Mouse (Mus musculus): ENCODE measurements around the gene Tgoln1. TPM values are rescaled to one million over a fixed set of nuclear protein-coding genes. Genes with fewer than 3 reads are reported as not detected.

Tgoln1 gene
- 43.3 and 44.1 TPM in 2 replicates for polyA plus RNA-seq (2014; fragmentation: Nextera tagmentation; extraction: Ambion mirVana)

DNA sequence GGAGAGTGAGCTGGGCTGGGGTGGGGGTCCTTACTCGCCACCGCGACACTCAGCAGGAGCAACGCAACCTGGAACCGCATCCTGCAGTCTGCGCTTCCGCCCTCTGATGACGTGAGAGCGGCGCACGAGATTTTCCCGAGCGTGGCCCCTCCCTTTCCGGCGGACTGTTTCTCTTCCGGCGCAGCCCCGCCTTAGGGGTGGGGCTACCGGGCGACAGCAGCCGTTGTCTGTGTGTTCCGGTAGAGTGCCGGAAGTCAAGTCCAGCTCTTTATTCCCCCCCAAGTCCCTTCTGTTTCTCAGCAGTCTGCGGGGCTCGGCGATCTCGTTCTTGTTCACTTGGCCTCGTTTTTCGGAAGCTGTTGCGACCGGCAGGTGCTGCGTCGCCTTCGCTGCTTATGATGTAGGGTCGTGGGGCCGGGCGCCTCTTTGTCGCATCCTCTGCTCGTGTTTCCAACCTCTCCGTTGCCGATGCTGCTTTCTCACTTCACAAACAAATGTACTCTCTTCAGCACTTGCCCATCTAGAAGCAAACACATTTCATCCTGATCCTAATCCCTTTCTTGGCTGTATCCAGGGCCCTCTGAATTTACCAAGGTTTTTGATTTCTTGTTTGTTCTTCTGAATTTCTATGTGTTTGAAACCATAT lies at the start of gene Tgoln1:
Gene Tgoln1 (minus strand): TSS at position 358 of the 646 bp plus-strand sequence.
- H3K9ac ChIP-seq (ENCODE audit: low read length): peak within 1 kb of the TSS; percentile 75
- no peaks in the 10 kb centered on the region for H3K36me3 ChIP-seq (ENCODE audit: control insufficient read depth, insufficient read depth, low read length)
- WGBS: 0% methylated on average over 40 of the region's 41 CpGs
- H3K27me3 ChIP-seq (ENCODE audit: control insufficient read depth, insufficient read depth, low read length): no peaks in the 10 kb centered on the region
- peak within 1 kb of the TSS; percentile 86 for H3K27ac ChIP-seq (ENCODE audit: low read depth, low read length)
- H3K9me3 ChIP-seq (ENCODE audit: control insufficient read depth, low read length): no peaks in the 10 kb centered on the region
- H3K4me3 ChIP-seq (ENCODE audit: low read depth, low read length): peak within 1 kb of the TSS; percentile 52
- ATAC-seq (ENCODE audit: insufficient read depth, low FRiP score, low TSS enrichment) (peak; percentile 98), DNase-seq (ENCODE audit: low spot score) (peak; percentile 97)
- peaks cover 11% of the 10 kb centered on the region for H3K4me1 ChIP-seq (ENCODE audit: control insufficient read depth, insufficient read depth, low read length)
- H3K4me2 ChIP-seq (ENCODE audit: low read depth): peak within 1 kb of the TSS; percentile 70

DNA sequence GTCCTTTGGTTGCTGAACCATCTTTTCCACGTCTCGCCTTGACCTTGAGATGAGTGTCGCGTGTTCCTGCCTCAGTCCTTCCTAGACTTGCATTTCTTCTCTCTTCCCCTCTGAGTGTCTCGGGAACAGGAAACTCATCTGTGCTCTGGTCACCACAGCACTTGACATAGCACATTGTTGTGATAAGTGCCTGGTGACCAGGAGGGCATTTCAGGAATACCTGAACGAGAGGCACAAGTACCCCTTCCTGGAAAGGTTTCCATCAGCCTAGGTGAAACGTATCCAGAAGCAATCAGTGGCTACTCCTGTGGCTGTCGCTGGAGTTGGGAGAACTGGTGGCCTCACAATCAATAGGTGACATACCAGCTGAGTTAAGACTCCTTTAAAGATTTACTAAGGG lies 47.5 kb upstream of the Tgoln1 start:
- H3K9me3 ChIP-seq (ENCODE audit: control insufficient read depth, low read length): no peaks in the 10 kb centered on the region
- H3K4me3 ChIP-seq (ENCODE audit: low read depth, low read length): no peak overlapping the region
- 86% methylated on average over 8 of the region's 8 CpGs for WGBS
- H3K27me3 ChIP-seq (ENCODE audit: control insufficient read depth, insufficient read depth, low read length): no peaks in the 10 kb centered on the region
- no peak overlapping the region for H3K27ac ChIP-seq (ENCODE audit: low read depth, low read length)
- no peaks in the 10 kb centered on the region for H3K4me1 ChIP-seq (ENCODE audit: control insufficient read depth, insufficient read depth, low read length)
- H3K4me2 ChIP-seq (ENCODE audit: low read depth): no peak overlapping the region
- no peaks in the 10 kb centered on the region for H3K36me3 ChIP-seq (ENCODE audit: control insufficient read depth, insufficient read depth, low read length)
- DNase-seq (ENCODE audit: low spot score): no peak
- no peak overlapping the region for H3K9ac ChIP-seq (ENCODE audit: low read length)
- ATAC-seq (ENCODE audit: insufficient read depth, low FRiP score, low TSS enrichment): no peak

DNA sequence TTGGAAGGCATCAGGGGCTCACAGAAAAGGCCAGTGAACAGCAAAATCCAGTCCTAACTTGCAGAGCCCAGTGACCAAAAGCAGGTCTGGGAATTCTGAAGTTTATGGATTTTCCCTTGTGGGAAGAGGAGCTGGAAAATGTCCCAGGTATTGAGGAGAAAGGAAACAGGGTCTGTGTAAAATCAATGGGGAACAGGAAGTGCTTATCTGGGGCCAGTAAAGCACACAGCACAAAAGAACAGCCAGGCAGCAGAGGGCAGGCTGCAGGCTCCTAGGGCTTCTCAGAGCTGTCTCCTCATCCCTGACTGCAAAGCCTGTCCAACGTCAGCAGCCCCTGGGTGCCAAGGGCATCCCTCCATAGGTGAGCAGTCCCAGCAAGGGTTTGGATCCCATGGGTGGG lies 46.2 kb upstream of the Tgoln1 start:
- H3K4me3 ChIP-seq (ENCODE audit: low read depth, low read length): no peak overlapping the region
- H3K9me3 ChIP-seq (ENCODE audit: control insufficient read depth, low read length): no peaks in the 10 kb centered on the region
- no peak overlapping the region for H3K9ac ChIP-seq (ENCODE audit: low read length)
- no peaks in the 10 kb centered on the region for H3K4me1 ChIP-seq (ENCODE audit: control insufficient read depth, insufficient read depth, low read length)
- DNase-seq (ENCODE audit: low spot score) (no peak), ATAC-seq (ENCODE audit: insufficient read depth, low FRiP score, low TSS enrichment) (no peak)
- H3K27me3 ChIP-seq (ENCODE audit: control insufficient read depth, insufficient read depth, low read length): no peaks in the 10 kb centered on the region
- no peaks in the 10 kb centered on the region for H3K36me3 ChIP-seq (ENCODE audit: control insufficient read depth, insufficient read depth, low read length)
- H3K27ac ChIP-seq (ENCODE audit: low read depth, low read length): no peak overlapping the region
- H3K4me2 ChIP-seq (ENCODE audit: low read depth): no peak overlapping the region
- 15% methylated on average over 1 of the region's 1 CpGs for WGBS

DNA sequence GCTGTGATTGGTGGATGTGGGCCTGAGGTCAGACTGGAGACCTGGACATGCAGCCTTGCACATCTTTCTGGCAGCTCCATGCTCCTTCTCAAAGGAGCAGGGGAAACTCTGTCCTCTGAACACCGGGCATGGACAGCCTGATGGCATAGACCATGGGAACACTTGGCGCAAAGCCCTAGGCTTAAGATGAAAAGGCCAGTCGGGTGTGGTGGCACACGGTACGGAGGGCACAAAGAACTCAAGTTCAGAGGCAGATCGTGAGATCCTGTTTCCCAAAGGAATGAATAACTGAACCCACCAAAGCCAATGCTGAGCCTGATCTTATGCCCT lies 43.6 kb upstream of the Tgoln1 start:
- ATAC-seq (ENCODE audit: insufficient read depth, low FRiP score, low TSS enrichment) (no peak), DNase-seq (ENCODE audit: low spot score) (no peak)
- Histone ChIP-seq H3K4me2 (ENCODE audit: low read depth) (no peak overlapping the region), H3K27ac (ENCODE audit: low read depth, low read length) (no peak overlapping the region), H3K4me3 (ENCODE audit: low read depth, low read length) (no peak overlapping the region), H3K9me3 (ENCODE audit: control insufficient read depth, low read length) (no peaks in the 10 kb centered on the region), H3K9ac (ENCODE audit: low read length) (no peak overlapping the region), H3K27me3 (ENCODE audit: control insufficient read depth, insufficient read depth, low read length) (no peaks in the 10 kb centered on the region), H3K4me1 (ENCODE audit: control insufficient read depth, insufficient read depth, low read length) (0 out of 2 replicates have a peak, but pooled peaks cover 3% of the 10 kb centered on the region), H3K36me3 (ENCODE audit: control insufficient read depth, insufficient read depth, low read length) (no peaks in the 10 kb centered on the region)
- WGBS: 90% methylated on average over 6 of the region's 6 CpGs

DNA sequence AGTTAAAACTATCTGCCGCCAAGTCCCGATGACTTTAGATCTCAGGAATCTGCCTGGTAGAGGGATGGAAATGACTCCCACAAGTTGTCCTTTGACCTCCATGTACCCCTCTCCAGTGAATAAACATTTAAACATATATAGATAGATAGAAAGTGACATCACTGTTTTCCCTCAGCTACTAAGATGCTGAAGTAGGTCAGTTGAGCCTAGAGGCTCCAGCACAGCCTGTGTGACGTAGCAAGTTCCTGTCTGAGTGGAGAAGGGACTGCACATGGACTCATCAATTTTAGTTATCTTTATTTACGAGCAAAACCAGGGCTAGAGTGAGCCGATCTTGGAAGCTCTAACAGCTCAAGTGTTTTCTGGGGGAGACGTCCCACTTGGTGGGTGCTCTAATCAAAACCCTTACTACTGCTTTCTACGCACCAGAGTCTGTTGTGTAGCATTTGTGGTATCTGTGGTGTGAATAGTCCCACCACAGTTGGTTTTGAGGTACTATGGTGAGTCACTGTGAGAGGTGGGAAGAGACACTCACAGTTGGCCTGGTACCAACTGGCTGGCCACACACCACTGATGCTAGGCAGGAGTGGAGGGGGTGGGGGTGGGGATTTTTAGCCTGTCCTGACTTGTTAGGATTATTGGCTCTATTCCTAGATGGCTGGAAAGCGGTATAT lies 43.1 kb upstream of the Tgoln1 start:
- H3K9ac ChIP-seq (ENCODE audit: low read length): no peak overlapping the region
- no peaks in the 10 kb centered on the region for H3K36me3 ChIP-seq (ENCODE audit: control insufficient read depth, insufficient read depth, low read length)
- ATAC-seq (ENCODE audit: insufficient read depth, low FRiP score, low TSS enrichment) (no peak), DNase-seq (ENCODE audit: low spot score) (no peak)
- no peaks in the 10 kb centered on the region for H3K27me3 ChIP-seq (ENCODE audit: control insufficient read depth, insufficient read depth, low read length)
- whole genome bisulfite sequencing: 80% methylated on average over 8 of the region's 8 CpGs
- no peak overlapping the region for H3K27ac ChIP-seq (ENCODE audit: low read depth, low read length)
- no peaks in the 10 kb centered on the region for H3K9me3 ChIP-seq (ENCODE audit: control insufficient read depth, low read length)
- H3K4me2 ChIP-seq (ENCODE audit: low read depth): no peak overlapping the region
- 0 out of 2 replicates have a peak, but pooled peaks cover 3% of the 10 kb centered on the region for H3K4me1 ChIP-seq (ENCODE audit: control insufficient read depth, insufficient read depth, low read length)
- H3K4me3 ChIP-seq (ENCODE audit: low read depth, low read length): no peak overlapping the region

DNA sequence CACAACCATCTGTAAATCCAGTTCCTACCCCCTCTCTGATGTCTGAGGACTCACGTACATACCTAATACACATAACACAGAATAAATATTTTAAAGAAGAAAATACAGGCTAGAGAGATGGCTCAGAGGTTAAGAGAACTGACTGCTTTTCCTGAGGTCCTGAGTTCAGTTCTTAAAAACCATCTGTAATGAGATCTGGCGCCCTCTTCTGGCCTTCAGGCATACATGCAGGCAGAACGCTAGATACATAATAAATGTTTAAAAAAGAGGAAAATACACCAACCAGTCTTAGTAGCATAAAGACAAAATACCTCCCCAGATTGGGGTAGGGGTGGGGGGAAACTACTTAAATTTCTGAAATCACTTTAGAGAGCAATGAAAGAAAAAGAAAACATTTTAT lies 41.2 kb upstream of the Tgoln1 start:
- Histone ChIP-seq H3K4me2 (ENCODE audit: low read depth) (no peak overlapping the region), H3K9ac (ENCODE audit: low read length) (no peak overlapping the region), H3K27me3 (ENCODE audit: control insufficient read depth, insufficient read depth, low read length) (no peaks in the 10 kb centered on the region), H3K36me3 (ENCODE audit: control insufficient read depth, insufficient read depth, low read length) (no peaks in the 10 kb centered on the region), H3K4me3 (ENCODE audit: low read depth, low read length) (no peak overlapping the region), H3K4me1 (ENCODE audit: control insufficient read depth, insufficient read depth, low read length) (0 out of 2 replicates have a peak, but pooled peaks cover 3% of the 10 kb centered on the region), H3K9me3 (ENCODE audit: control insufficient read depth, low read length) (no peaks in the 10 kb centered on the region), H3K27ac (ENCODE audit: low read depth, low read length) (no peak overlapping the region)
- peak; percentile 29 for DNase-seq (ENCODE audit: low spot score)
- WGBS: 61% methylated on average over 3 of the region's 3 CpGs
- no peak for ATAC-seq (ENCODE audit: insufficient read depth, low FRiP score, low TSS enrichment)

DNA sequence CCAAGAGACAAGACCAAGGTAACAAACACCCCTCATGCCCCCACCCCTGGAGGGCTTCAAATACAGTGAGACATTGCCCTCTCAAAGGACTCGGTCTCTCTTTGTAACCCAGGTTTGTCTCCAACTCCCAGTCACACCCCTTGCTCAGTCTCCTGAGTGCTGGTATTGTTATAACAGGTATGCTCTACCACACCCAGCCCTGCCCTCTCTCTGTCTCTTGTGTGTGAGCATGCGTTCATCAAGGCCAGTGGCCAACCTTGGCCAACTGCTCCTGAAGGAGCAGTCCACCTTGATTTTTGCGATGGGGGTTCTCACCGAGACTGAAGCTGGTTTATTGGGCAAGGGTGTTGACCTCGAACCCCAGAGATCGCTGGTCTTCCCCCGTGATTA lies 39.2 kb upstream of the Tgoln1 start:
- ATAC-seq (ENCODE audit: insufficient read depth, low FRiP score, low TSS enrichment) (no peak), DNase-seq (ENCODE audit: low spot score) (no peak)
- no peaks in the 10 kb centered on the region for H3K36me3 ChIP-seq (ENCODE audit: control insufficient read depth, insufficient read depth, low read length)
- H3K4me3 ChIP-seq (ENCODE audit: low read depth, low read length): no peak overlapping the region
- H3K9me3 ChIP-seq (ENCODE audit: control insufficient read depth, low read length): no peaks in the 10 kb centered on the region
- H3K27me3 ChIP-seq (ENCODE audit: control insufficient read depth, insufficient read depth, low read length): no peaks in the 10 kb centered on the region
- H3K4me2 ChIP-seq (ENCODE audit: low read depth): no peak overlapping the region
- no peak overlapping the region for H3K9ac ChIP-seq (ENCODE audit: low read length)
- H3K27ac ChIP-seq (ENCODE audit: low read depth, low read length): no peak overlapping the region
- WGBS: 85% methylated on average over 7 of the region's 7 CpGs
- H3K4me1 ChIP-seq (ENCODE audit: control insufficient read depth, insufficient read depth, low read length): 0 out of 2 replicates have a peak, but pooled peaks cover 3% of the 10 kb centered on the region

DNA sequence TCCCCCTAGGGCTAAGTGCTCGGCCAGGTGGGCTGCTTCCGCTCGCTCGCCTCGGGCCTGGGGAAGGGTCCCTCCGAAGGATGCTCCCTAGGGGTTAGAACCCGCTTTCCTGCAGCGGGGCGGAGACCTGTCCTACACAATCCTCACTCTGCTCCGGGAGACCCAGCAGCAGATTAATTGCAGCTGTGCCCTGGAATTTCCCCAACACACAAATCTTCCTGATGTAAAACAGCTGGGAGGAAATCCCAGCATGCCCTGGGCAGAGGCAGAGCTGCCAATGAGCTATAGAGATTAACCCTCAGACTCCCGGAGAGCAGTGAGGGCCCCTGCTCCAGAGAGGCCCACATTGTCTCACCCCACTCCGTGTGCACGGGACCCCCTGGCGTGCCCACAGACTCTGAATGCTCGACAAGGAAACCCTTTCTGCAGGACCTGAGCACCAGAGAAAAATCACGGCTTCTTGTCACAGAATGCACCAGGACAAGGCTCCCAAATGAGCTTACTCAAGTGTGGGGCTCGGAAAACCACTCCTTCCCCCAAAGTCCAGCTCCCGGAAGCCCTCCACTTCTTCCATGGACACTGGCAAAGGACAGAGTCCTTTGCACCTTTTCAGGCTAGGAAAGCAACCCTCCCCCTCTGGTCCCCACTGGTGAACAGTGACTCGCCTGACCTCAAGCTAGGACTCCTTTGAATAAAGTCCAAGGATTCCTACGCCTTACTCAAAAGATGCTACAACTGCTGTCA lies 38.7 kb upstream of the Tgoln1 start:
- no peaks in the 10 kb centered on the region for H3K9me3 ChIP-seq (ENCODE audit: control insufficient read depth, low read length)
- peak overlapping the region; percentile 58; the same call in 1 of the 2 replicates for H3K27ac ChIP-seq (ENCODE audit: low read depth, low read length)
- H3K4me2 ChIP-seq (ENCODE audit: low read depth): peak overlapping the region; percentile 34
- 0 out of 2 replicates have a peak, but pooled peaks cover 3% of the 10 kb centered on the region for H3K4me1 ChIP-seq (ENCODE audit: control insufficient read depth, insufficient read depth, low read length)
- WGBS: 25% methylated on average over 20 of the region's 20 CpGs
- ATAC-seq (ENCODE audit: insufficient read depth, low FRiP score, low TSS enrichment) (peak; percentile 55; the same call in 1 of the 2 replicates), DNase-seq (ENCODE audit: low spot score) (peak; percentile 69)
- H3K36me3 ChIP-seq (ENCODE audit: control insufficient read depth, insufficient read depth, low read length): no peaks in the 10 kb centered on the region
- H3K4me3 ChIP-seq (ENCODE audit: low read depth, low read length): no peak overlapping the region
- no peak overlapping the region for H3K9ac ChIP-seq (ENCODE audit: low read length)
- H3K27me3 ChIP-seq (ENCODE audit: control insufficient read depth, insufficient read depth, low read length): no peaks in the 10 kb centered on the region
